Mouse (Mus musculus): Measurements from ENCODE around the gene Ddr2.

Ddr2 gene

GRCm38 (mm10) chr1:170086631-170087030 is 23.9 kb downstream of the Ddr2 start:
- peak; percentile 19 for DNase-seq

GRCm38 (mm10) chr1:170084151-170084796 is 26.3 kb downstream of the Ddr2 start:
- DNase-seq: no peak

GRCm38 (mm10) chr1:170080907-170081306 is 29.7 kb downstream of the Ddr2 start:
- no peak for DNase-seq

GRCm38 (mm10) chr1:170079465-170079864 is 31.1 kb downstream of the Ddr2 start:
- DNase-seq: no peak

GRCm38 (mm10) chr1:170076339-170076738 is 34.2 kb downstream of the Ddr2 start:
- DNase-seq: no peak

GRCm38 (mm10) chr1:170073768-170074167 is 36.8 kb downstream of the Ddr2 start:
- DNase-seq: no peak

- no peak for DNase-seq
These were observed 41.4 kb downstream of the Ddr2 start for GRCm38 (mm10) chr1:170069143-170069542.

GRCm38 (mm10) chr1:170065931-170066330 is 44.6 kb downstream of the Ddr2 start:
- DNase-seq: no peak

GRCm38 (mm10) chr1:170065009-170065408 is 45.6 kb downstream of the Ddr2 start:
- DNase-seq: no peak

GRCm38 (mm10) chr1:170064083-170064494 is 46.5 kb downstream of the Ddr2 start:
- peak; percentile 64 for DNase-seq

GRCm38 (mm10) chr1:170060214-170060613 is 50.3 kb downstream of the Ddr2 start:
- DNase-seq: no peak

GRCm38 (mm10) chr1:170059347-170059746 is 51.2 kb downstream of the Ddr2 start:
- no peak for DNase-seq

GRCm38 (mm10) chr1:170058051-170058450 is 52.5 kb downstream of the Ddr2 start:
- no peak for DNase-seq

GRCm38 (mm10) chr1:170057607-170058006 is 53.0 kb downstream of the Ddr2 start:
- DNase-seq: peak; percentile 30

- no peak for DNase-seq
These were observed 53.6 kb downstream of the Ddr2 start for GRCm38 (mm10) chr1:170056921-170057320.

GRCm38 (mm10) chr1:170056214-170056613 is 54.3 kb downstream of the Ddr2 start:
- peak; percentile 16 for DNase-seq

GRCm38 (mm10) chr1:170052469-170053065 is 58.0 kb downstream of the Ddr2 start:
- DNase-seq: no peak

- peak; percentile 49 for DNase-seq
These were observed 58.9 kb downstream of the Ddr2 start for GRCm38 (mm10) chr1:170051631-170052177.

GRCm38 (mm10) chr1:170048434-170048833 is 62.1 kb downstream of the Ddr2 start:
- no peak for DNase-seq

GRCm38 (mm10) chr1:170044726-170045471 is 65.7 kb downstream of the Ddr2 start:
- no peak for DNase-seq

GRCm38 (mm10) chr1:170043753-170044152 is 66.8 kb downstream of the Ddr2 start:
- no peak for DNase-seq

GRCm38 (mm10) chr1:170042996-170043395 is 67.6 kb downstream of the Ddr2 start:
- DNase-seq: no peak

- DNase-seq: no peak
These were observed 71.2 kb downstream of the Ddr2 start for GRCm38 (mm10) chr1:170039402-170039801.

- no peak for DNase-seq
These were observed 75.0 kb downstream of the Ddr2 start for GRCm38 (mm10) chr1:170035575-170035974.

All from kidney, adult 11 months (tissue).